Mouse (Mus musculus) hindbrain, postnatal 0 days (tissue): ENCODE results near the gene Ell3. TPM values are rescaled to one million over a fixed set of nuclear protein-coding genes. Genes with fewer than 3 reads are reported as not detected.
A peak's percentile ranks its signal among the peaks of the same experiment; 100 is the strongest.

Experiments used
- ATAC-seq: fragments of 200-750 bp; cut with Nextera tagmentation; 2 replicates; pipeline ENCODE4 v1.8.0; 2017; ENCODE audit warnings: mild to moderate bottlenecking, moderate TSS enrichment, moderate library complexity
- DNase-seq: peaks from one replicate; pipeline ENCODE4 v3.0.0-alpha.2; 2015; ENCODE audit warnings: low spot score
- H3K27ac ChIP-seq: fragments of 300-500 bp; sonication (generic); 2 replicates; pipeline ENCODE4 v1.5.1; 2014; ENCODE audit warnings: mild to moderate bottlenecking
- H3K27me3 ChIP-seq: fragments of 300-500 bp; sonication (generic); 2 replicates; pipeline ENCODE4 v1.6.1; 2014; ENCODE audit warnings: low read length, mixed read lengths; ENCODE audit not compliant: insufficient read depth
- H3K36me3 ChIP-seq: fragments of 300-500 bp; sonication (generic); 2 replicates; pipeline ENCODE4 v1.6.1; 2014; ENCODE audit warnings: low read length, mixed read lengths; ENCODE audit not compliant: insufficient read depth
- H3K4me1 ChIP-seq: fragments of 300-500 bp; sonication (generic); 2 replicates; pipeline ENCODE4 v1.6.1; 2014; ENCODE audit warnings: antibody characterized with exemption, low read length, mixed read lengths; ENCODE audit not compliant: insufficient read depth
- H3K4me2 ChIP-seq: fragments of 300-500 bp; sonication (generic); 2 replicates; pipeline ENCODE4 v1.6.1; 2014; ENCODE audit warnings: low read depth, mild to moderate bottlenecking, low read length, moderate library complexity, mixed read lengths
- H3K4me3 ChIP-seq: fragments of 300-500 bp; sonication (generic); 2 replicates; pipeline ENCODE4 v1.5.1; 2014; ENCODE audit warnings: low read length
- H3K9ac ChIP-seq: fragments of 300-500 bp; sonication (generic); replicated peaks from 2 replicates; pipeline ENCODE4 v1.6.1; 2014; ENCODE audit warnings: mild to moderate bottlenecking, low read length, moderate library complexity, mixed read lengths
- H3K9me3 ChIP-seq: fragments of 300-500 bp; sonication (generic); 2 replicates; pipeline ENCODE4 v1.6.1; 2016; ENCODE audit warnings: low read length, mixed read lengths
- CTCF ChIP-seq: IDR thresholded peaks from 2 replicates; pipeline ENCODE4 v1.5.1; 2016; ENCODE audit warnings: antibody characterized with exemption, control low read depth, low read depth
- whole genome bisulfite sequencing: fragments of 180-500 bp; shearing (Covaris S2); extraction: QIAGEN DNeasy Blood & Tissue Kit; methylation state at CpG from one replicate; pipeline ENCODE4 v1.1.7; 2014; 5-methylcytosine and 5-hydroxymethylcytosine counted together
- polyA plus RNA-seq: library from polyadenylated mRNA; unstranded; fragments of >200 nt; fragmentation: Nextera tagmentation; extraction: Ambion mirVana; gene quantifications from 2 replicates; pipeline ENCODE4 v1.2.1, GENCODE M21; 2015
- total RNA-seq: library from RNA; depleted of rRNA; stranded (reverse); fragments of >200 nt; gene quantifications from 2 replicates; pipeline ENCODE4 v1.2.3, GENCODE M21; 2014

Ell3 gene
- total and polyA plus RNA-seq, 2 experiments from 2014 or later = 0.58 to 1.4 TPM

- Histone ChIP-seq H3K4me2 (no peak overlapping the region), H3K9ac (no peak overlapping the region), H3K4me3 (no peak overlapping the region), H3K27me3 (no peaks in the 10 kb centered on the region), H3K27ac (no peak overlapping the region), H3K36me3 (peaks cover 13% of the 10 kb centered on the region; the same call in 1 of the 2 replicates), H3K9me3 (no peaks in the 10 kb centered on the region), H3K4me1 (peaks cover 5% of the 10 kb centered on the region; the same call in 1 of the 2 replicates)
- ATAC-seq (no peak), DNase-seq (no peak)
- no peak for TF ChIP-seq CTCF
- 78% methylated on average over 5 of the region's 5 CpGs for WGBS
Measured at GRCm38 (mm10) chr2:121455534-121455933, 11.5 kb upstream of the Ell3 start.

GRCm38 (mm10) chr2:121453917-121454316, 9.8 kb upstream of the Ell3 start:
- no peak for TF ChIP-seq CTCF
- no peak overlapping the region for H3K27ac ChIP-seq
- no peaks in the 10 kb centered on the region for H3K9me3 ChIP-seq
- no peak for DNase-seq
- 91% methylated on average over 6 of the region's 6 CpGs for WGBS
- H3K36me3 ChIP-seq = peaks cover 13% of the 10 kb centered on the region; the same call in 1 of the 2 replicates
- H3K4me1 ChIP-seq = peaks cover 5% of the 10 kb centered on the region; the same call in 1 of the 2 replicates
- H3K27me3 ChIP-seq = no peaks in the 10 kb centered on the region
- no peak overlapping the region for H3K4me3 ChIP-seq
- ATAC-seq = no peak
- H3K9ac ChIP-seq = no peak overlapping the region
- no peak overlapping the region for H3K4me2 ChIP-seq

GRCm38 (mm10) chr2:121452990-121453389, 8.9 kb upstream of the Ell3 start, which contains the start of gene Hypk:
Gene Hypk, plus strand, starts transcription at chr2:121453290.
- WGBS = 79% methylated on average over 4 of the region's 4 CpGs
- ATAC-seq = no peak

GRCm38 (mm10) chr2:121452361-121452760, 8.3 kb upstream of the Ell3 start:
- peaks cover 13% of the 10 kb centered on the region; the same call in 1 of the 2 replicates for H3K36me3 ChIP-seq
- no peaks in the 10 kb centered on the region for H3K9me3 ChIP-seq
- TF ChIP-seq CTCF = no peak
- DNase-seq (no peak), ATAC-seq (no peak)
- no peak overlapping the region for H3K4me2 ChIP-seq
- H3K27ac ChIP-seq = no peak overlapping the region
- no peaks in the 10 kb centered on the region for H3K27me3 ChIP-seq
- no peak overlapping the region for H3K4me3 ChIP-seq
- WGBS = 83% methylated on average over 4 of the region's 4 CpGs
- H3K9ac ChIP-seq = no peak overlapping the region
- H3K4me1 ChIP-seq = peaks cover 9% of the 10 kb centered on the region; the same call in 1 of the 2 replicates

More at GRCm38 (mm10) chr2:121452990-121453389, 8.9 kb upstream of the Ell3 start, which contains the start of gene Hypk:
- TF ChIP-seq CTCF = no peak
- H3K4me2 ChIP-seq = no peak within 1 kb of the TSS
- no peak within 1 kb of the TSS for H3K4me3 ChIP-seq
- H3K36me3 ChIP-seq = peaks cover 13% of the 10 kb centered on the region; the same call in 1 of the 2 replicates
- no peaks in the 10 kb centered on the region for H3K9me3 ChIP-seq
- no peaks in the 10 kb centered on the region for H3K27me3 ChIP-seq
- H3K27ac ChIP-seq = no peak within 1 kb of the TSS
- H3K9ac ChIP-seq = no peak within 1 kb of the TSS
- H3K4me1 ChIP-seq = peaks cover 9% of the 10 kb centered on the region; the same call in 1 of the 2 replicates
- DNase-seq = no peak

GRCm38 (mm10) chr2:121450093-121450492, 6.0 kb upstream of the Ell3 start:
- no peaks in the 10 kb centered on the region for H3K27me3 ChIP-seq
- peak overlapping the region; percentile 92 for H3K9ac ChIP-seq
- peak overlapping the region; percentile 89 for H3K4me3 ChIP-seq
- no peak for ATAC-seq
- WGBS = 3% methylated on average over 7 of the region's 7 CpGs
- H3K36me3 ChIP-seq = peaks cover 13% of the 10 kb centered on the region; the same call in 1 of the 2 replicates
- H3K9me3 ChIP-seq = no peaks in the 10 kb centered on the region
- H3K27ac ChIP-seq = peak overlapping the region; percentile 98
- H3K4me2 ChIP-seq = peak overlapping the region; percentile 79
- TF ChIP-seq CTCF = no peak
- 0 out of 2 replicates have a peak, but pooled peaks cover 4% of the 10 kb centered on the region for H3K4me1 ChIP-seq
- DNase-seq = no peak

- WGBS = under 1% methylated on average over 53 of the region's 54 CpGs
- peak; percentile 65 for ATAC-seq
- peaks cover 13% of the 10 kb centered on the region; the same call in 1 of the 2 replicates for H3K36me3 ChIP-seq
- H3K27ac ChIP-seq = peak overlapping the region; percentile 98
- H3K4me1 ChIP-seq = 0 out of 2 replicates have a peak, but pooled peaks cover 4% of the 10 kb centered on the region
- H3K4me2 ChIP-seq = peak overlapping the region; percentile 79
- H3K27me3 ChIP-seq = no peaks in the 10 kb centered on the region
- TF ChIP-seq CTCF = no peak
- DNase-seq = no peak
- no peaks in the 10 kb centered on the region for H3K9me3 ChIP-seq
- H3K4me3 ChIP-seq = peak overlapping the region; percentile 89
- peak overlapping the region; percentile 92 for H3K9ac ChIP-seq
Measured at GRCm38 (mm10) chr2:121449545-121450011, 5.5 kb upstream of the Ell3 start.
